In genomic region chr5:149790087-149790486, GRCm38 (mm10) we compare ENCODE assay signal across 15 mouse cellular contexts.
DNase-seq lines count a peak whose midpoint lies in the region; ATAC-seq and TF ChIP-seq lines count a peak whose summit lies in the region.
"Had no signal": no experiment of that assay in that cellular context is flagged by ENCODE, and none has a peak within 500 bp of the region (broad histone marks: within the 10 kb centered on the region; RNA-seq: fewer than 3 reads in every experiment).

No protein-coding gene starts in this region.

- no peak overlapping the region for H3K4me2 ChIP-seq in lung, embryonic 14.5 days
- H3K4me2 ChIP-seq in lung, postnatal 0 days (replicated peaks; ENCODE audit: low read depth, low read length) = no peak overlapping the region
- H3K4me2 ChIP-seq: limb, embryonic 15.5 days had no signal

- H3K36me3 ChIP-seq in lung, embryonic 14.5 days (ENCODE audit: insufficient read depth) = no peaks in the 10 kb centered on the region
- no peaks in the 10 kb centered on the region for H3K36me3 ChIP-seq in lung, postnatal 0 days (ENCODE audit: insufficient read depth, low read length)
- H3K36me3 ChIP-seq in limb, embryonic 10.5 days = no peaks in the 10 kb centered on the region
- H3K36me3 ChIP-seq: limb, embryonic 15.5 days had no signal

- no peaks in the 10 kb centered on the region for H3K4me1 ChIP-seq in lung, embryonic 14.5 days (ENCODE audit: insufficient read depth)
- H3K4me1 ChIP-seq in lung, postnatal 0 days (ENCODE audit: insufficient read depth, low read depth, low read length) = no peaks in the 10 kb centered on the region
- no peaks in the 10 kb centered on the region for H3K4me1 ChIP-seq in limb, embryonic 10.5 days
- H3K4me1 ChIP-seq: limb, embryonic 15.5 days; megakaryocyte, embryonic 14.5 days had no signal

- H3K9ac ChIP-seq in lung, embryonic 14.5 days = no peak overlapping the region
- H3K9ac ChIP-seq in lung, postnatal 0 days (replicated peaks; ENCODE audit: low read depth) = no peak overlapping the region
- H3K9ac ChIP-seq: limb, embryonic 15.5 days had no signal

- DNase-seq in adrenal gland, postnatal 10 days = peak; percentile 15
- no peak for DNase-seq in adrenal gland, adult (ENCODE audit: inconsistent age in 2 of 2, low spot score in 1 of 2)
- DNase-seq in lung, embryonic 14.5 days = peak; percentile 77
- DNase-seq in lung, postnatal 0 days (ENCODE audit: low spot score) = no peak
- peak; percentile 63 for DNase-seq in ZHBTc4 (ENCODE audit: low read depth, low spot score)
- peak; percentile 52 for DNase-seq in limb, embryonic 10.5 days (ENCODE audit: low spot score)
- DNase-seq in left cerebral cortex, adult 18-20 months (ENCODE audit: low spot score in 2 of 2) = no peak
- no peak for DNase-seq in thymus, postnatal 10 days (ENCODE audit: low spot score in 2 of 2)
- DNase-seq: adrenal gland, postnatal 14 days; kidney, adult 8-10 months; layer of hippocampus, adult 9-11 months; lung, adult 2 months; thymus, adult 18-20 months had no signal

- TF ChIP-seq EP300 in lung, postnatal 0 days (IDR thresholded peaks at IDR 0.05) = no peak

- TF ChIP-seq CTCF in lung, embryonic 14.5 days (IDR thresholded peaks at IDR 0.05; ENCODE audit: low read depth) = no peak
- TF ChIP-seq CTCF in lung, postnatal 0 days (IDR thresholded peaks at IDR 0.05) = no peak

- 19% methylated on average over 8 of the region's 8 CpGs for WGBS in lung, embryonic 14.5 days
- 17% methylated on average over 8 of the region's 8 CpGs for WGBS in lung, postnatal 0 days
- WGBS in limb, embryonic 10.5 days = 28% methylated on average over 8 of the region's 8 CpGs

- H3K9me3 ChIP-seq in lung, embryonic 14.5 days (ENCODE audit: low read depth, low read length) = peaks cover 10% of the 10 kb centered on the region
- no peaks in the 10 kb centered on the region for H3K9me3 ChIP-seq in lung, postnatal 0 days (ENCODE audit: low read length)
- peaks cover 11% of the 10 kb centered on the region; the same call in 1 of the 2 replicates for H3K9me3 ChIP-seq in limb, embryonic 10.5 days (replicated peaks)

- no peak overlapping the region for H3K4me3 ChIP-seq in lung, embryonic 14.5 days (ENCODE audit: low read depth, low read length)
- no peak overlapping the region for H3K4me3 ChIP-seq in lung, postnatal 0 days (ENCODE audit: low read depth, low read length)
- no peak overlapping the region for H3K4me3 ChIP-seq in limb, embryonic 10.5 days
- H3K4me3 ChIP-seq: limb, embryonic 15.5 days; megakaryocyte, embryonic 14.5 days had no signal

- ATAC-seq in lung, embryonic 14.5 days (ENCODE audit: insufficient read depth) = no peak
- no peak for ATAC-seq in lung, postnatal 0 days

- no peaks in the 10 kb centered on the region for H3K27me3 ChIP-seq in lung, embryonic 14.5 days (ENCODE audit: insufficient read depth, low read length)
- H3K27me3 ChIP-seq in lung, postnatal 0 days (replicated peaks; ENCODE audit: insufficient read depth, low read length) = no peaks in the 10 kb centered on the region
- no peaks in the 10 kb centered on the region for H3K27me3 ChIP-seq in limb, embryonic 10.5 days (ENCODE audit: low read depth, poor library complexity, severe bottlenecking)
- H3K27me3 ChIP-seq: limb, embryonic 15.5 days; megakaryocyte, embryonic 14.5 days had no signal

- H3K27ac ChIP-seq in lung, embryonic 14.5 days (ENCODE audit: low read depth) = no peak overlapping the region
- no peak overlapping the region for H3K27ac ChIP-seq in lung, postnatal 0 days (ENCODE audit: low read length)
- no peak overlapping the region for H3K27ac ChIP-seq in limb, embryonic 10.5 days
- H3K27ac ChIP-seq: limb, embryonic 15.5 days had no signal

Comparison
In these comparisons a context has a peak if more than half of its experiments do, and no peak if none do; other contexts are left out.
1. DNase-seq: peak in adrenal gland, postnatal 10 days (single experiment), lung, embryonic 14.5 days (single experiment), ZHBTc4 (single experiment) and limb, embryonic 10.5 days (single experiment); none in adrenal gland, adult (0 of 2), lung, postnatal 0 days (single experiment), left cerebral cortex, adult 18-20 months (0 of 2) and thymus, postnatal 10 days (0 of 2).